Mouse (Mus musculus): ENCODE data around the gene Man2b1. TPM values are rescaled to one million over a fixed set of nuclear protein-coding genes. Genes with fewer than 3 reads are reported as not detected.

Man2b1 gene
- total and polyA plus RNA-seq, 2 experiments from 2014 or later, result 18.7 to 29.7 TPM

- H3K4me1 ChIP-seq (ENCODE audit: insufficient read depth, low read length), result no peaks in the 10 kb centered on the region
- H3K27ac ChIP-seq (ENCODE audit: low read depth, low read length), result no peak overlapping the region
- WGBS, result 92% methylated on average over 4 of the region's 4 CpGs
- no peaks in the 10 kb centered on the region for H3K36me3 ChIP-seq (ENCODE audit: insufficient read depth, low read length)
- no peak overlapping the region for H3K9ac ChIP-seq (replicated peaks; ENCODE audit: low read length, poor library complexity, severe bottlenecking)
- H3K4me2 ChIP-seq (ENCODE audit: low read depth, low read length, poor library complexity, severe bottlenecking), result no peak overlapping the region
- no peak for TF ChIP-seq CTCF (IDR thresholded peaks at IDR 0.05)
- ATAC-seq (ENCODE audit: low FRiP score), result no peak
- H3K27me3 ChIP-seq (ENCODE audit: insufficient read depth, low read length), result no peaks in the 10 kb centered on the region
- DNase-seq (ENCODE audit: low spot score), result peak; percentile 5
- H3K9me3 ChIP-seq (ENCODE audit: low read length), result no peaks in the 10 kb centered on the region
- no peak overlapping the region for H3K4me3 ChIP-seq (ENCODE audit: low read depth, low read length)
Observed at GRCm38 (mm10) chr8:85142516-85142915, 59.4 kb downstream of the Man2b1 start.

Small RNA genes within 50 kb of the gene (microRNA-seq; reads per million reads assigned to microRNA genes)
- not detected for gene Gm23388 (ENCODE audit: borderline number of aligned reads)
- 3.4 reads per million, percentile 2 among the genes with 10 or more reads in this experiment for gene Mir7070 (ENCODE audit: borderline number of aligned reads)

Other genes starting within 250 kb of the Man2b1 start
- gene Rad23a, start 242.6 kb upstream of the Man2b1 start, total RNA-seq (2014; rRNA removed), result 43.8 and 57.5 TPM in 2 replicates
- gene Rad23a, start 242.6 kb upstream of the Man2b1 start, polyA plus RNA-seq (2015; fragmentation: Nextera tagmentation; extraction: Ambion mirVana), result 83.5 and 88.3 TPM in 2 replicates
- 369 and 436 TPM in 2 replicates for gene Calr, start 236.3 kb upstream of the Man2b1 start, total RNA-seq (2014; rRNA removed)
- gene Calr, start 236.3 kb upstream of the Man2b1 start, polyA plus RNA-seq (2015; fragmentation: Nextera tagmentation; extraction: Ambion mirVana), result 444 and 445 TPM in 2 replicates
- gene Farsa, start 226.3 kb upstream of the Man2b1 start, total RNA-seq (2014; rRNA removed), result 74.8 and 84.6 TPM in 2 replicates
- 92.7 and 103 TPM in 2 replicates for gene Farsa, start 226.3 kb upstream of the Man2b1 start, polyA plus RNA-seq (2015; fragmentation: Nextera tagmentation; extraction: Ambion mirVana)
- gene Syce2, start 211.2 kb upstream of the Man2b1 start, total RNA-seq (2014; rRNA removed), result 29.5 and 31.7 TPM in 2 replicates
- 56.2 and 61.4 TPM in 2 replicates for gene Syce2, start 211.2 kb upstream of the Man2b1 start, polyA plus RNA-seq (2015; fragmentation: Nextera tagmentation; extraction: Ambion mirVana)
- 22.1 and 30.5 TPM in 2 replicates for gene Gcdh, start 189.3 kb upstream of the Man2b1 start, total RNA-seq (2014; rRNA removed)
- gene Gcdh, start 189.3 kb upstream of the Man2b1 start, polyA plus RNA-seq (2015; fragmentation: Nextera tagmentation; extraction: Ambion mirVana), result 33.2 and 35.3 TPM in 2 replicates
- 0.52 TPM in 1 of 2 replicates, not detected in the other for gene Klf1, start 181.3 kb upstream of the Man2b1 start, total RNA-seq (2014; rRNA removed)
- gene Klf1, start 181.3 kb upstream of the Man2b1 start, polyA plus RNA-seq (2015; fragmentation: Nextera tagmentation; extraction: Ambion mirVana), result 0.36 and 0.52 TPM in 2 replicates
- 4.3 and 5.7 TPM in 2 replicates for gene Dnase2a, start 174.7 kb upstream of the Man2b1 start, total RNA-seq (2014; rRNA removed)
- 6.7 and 8.2 TPM in 2 replicates for gene Dnase2a, start 174.7 kb upstream of the Man2b1 start, polyA plus RNA-seq (2015; fragmentation: Nextera tagmentation; extraction: Ambion mirVana)
- gene Mast1, start 145.9 kb upstream of the Man2b1 start, total RNA-seq (2014; rRNA removed), result 85.9 and 92.0 TPM in 2 replicates
- gene Mast1, start 145.9 kb upstream of the Man2b1 start, polyA plus RNA-seq (2015; fragmentation: Nextera tagmentation; extraction: Ambion mirVana), result 79.8 and 89.0 TPM in 2 replicates
- 4.5 and 6.2 TPM in 2 replicates for gene Rtbdn, start 136.3 kb upstream of the Man2b1 start, total RNA-seq (2014; rRNA removed)
- gene Rtbdn, start 136.3 kb upstream of the Man2b1 start, polyA plus RNA-seq (2015; fragmentation: Nextera tagmentation; extraction: Ambion mirVana), result 4.8 and 5.3 TPM in 2 replicates
- not detected in 2 replicates for gene Gm49661, start 113.8 kb upstream of the Man2b1 start, total RNA-seq (2014; rRNA removed)
- gene Gm49661, start 113.8 kb upstream of the Man2b1 start, polyA plus RNA-seq (2015; fragmentation: Nextera tagmentation; extraction: Ambion mirVana), result not detected in 2 replicates
- 720 and 802 TPM in 2 replicates for gene Prdx2, start 113.7 kb upstream of the Man2b1 start, total RNA-seq (2014; rRNA removed)
- gene Prdx2, start 113.7 kb upstream of the Man2b1 start, polyA plus RNA-seq (2015; fragmentation: Nextera tagmentation; extraction: Ambion mirVana), result 904 and 934 TPM in 2 replicates
- gene Rnaseh2a, start 113.5 kb upstream of the Man2b1 start, total RNA-seq (2014; rRNA removed), result 40.5 and 48.9 TPM in 2 replicates
- gene Rnaseh2a, start 113.5 kb upstream of the Man2b1 start, polyA plus RNA-seq (2015; fragmentation: Nextera tagmentation; extraction: Ambion mirVana), result 36.5 and 39.7 TPM in 2 replicates
- gene Junb, start 104.6 kb upstream of the Man2b1 start, total RNA-seq (2014; rRNA removed), result 11.3 and 15.9 TPM in 2 replicates
- gene Junb, start 104.6 kb upstream of the Man2b1 start, polyA plus RNA-seq (2015; fragmentation: Nextera tagmentation; extraction: Ambion mirVana), result 5.3 and 6.1 TPM in 2 replicates
- gene Hook2, start 92.7 kb upstream of the Man2b1 start, total RNA-seq (2014; rRNA removed), result 21.4 and 32.5 TPM in 2 replicates
- 40.1 and 41.3 TPM in 2 replicates for gene Hook2, start 92.7 kb upstream of the Man2b1 start, polyA plus RNA-seq (2015; fragmentation: Nextera tagmentation; extraction: Ambion mirVana)
- 0.47 TPM in 1 of 2 replicates, not detected in the other for gene Best2, start 68.7 kb upstream of the Man2b1 start, total RNA-seq (2014; rRNA removed)
- gene Best2, start 68.7 kb upstream of the Man2b1 start, polyA plus RNA-seq (2015; fragmentation: Nextera tagmentation; extraction: Ambion mirVana), result 0.15 and 0.27 TPM in 2 replicates
- 123 and 172 TPM in 2 replicates for gene Asna1, start 58.0 kb upstream of the Man2b1 start, total RNA-seq (2014; rRNA removed)
- gene Asna1, start 58.0 kb upstream of the Man2b1 start, polyA plus RNA-seq (2015; fragmentation: Nextera tagmentation; extraction: Ambion mirVana), result 137 and 151 TPM in 2 replicates
- 266 and 292 TPM in 2 replicates for gene Trir, start 56.4 kb upstream of the Man2b1 start, total RNA-seq (2014; rRNA removed)
- 144 and 145 TPM in 2 replicates for gene Trir, start 56.4 kb upstream of the Man2b1 start, polyA plus RNA-seq (2015; fragmentation: Nextera tagmentation; extraction: Ambion mirVana)
- gene Tnpo2, start 46.4 kb upstream of the Man2b1 start, total RNA-seq (2014; rRNA removed), result 173 and 174 TPM in 2 replicates
- 53.5 and 53.7 TPM in 2 replicates for gene Tnpo2, start 46.4 kb upstream of the Man2b1 start, polyA plus RNA-seq (2015; fragmentation: Nextera tagmentation; extraction: Ambion mirVana)
- gene Fbxw9, start 23.2 kb upstream of the Man2b1 start, total RNA-seq (2014; rRNA removed), result 113 and 120 TPM in 2 replicates
- 92.1 and 97.1 TPM in 2 replicates for gene Fbxw9, start 23.2 kb upstream of the Man2b1 start, polyA plus RNA-seq (2015; fragmentation: Nextera tagmentation; extraction: Ambion mirVana)
- not detected in 2 replicates for gene Gm5741, start 15.3 kb upstream of the Man2b1 start, total RNA-seq (2014; rRNA removed)
- 2.2 TPM in 1 of 2 replicates, not detected in the other for gene Gm5741, start 15.3 kb upstream of the Man2b1 start, polyA plus RNA-seq (2015; fragmentation: Nextera tagmentation; extraction: Ambion mirVana)
- gene Dhps, start 11.5 kb upstream of the Man2b1 start, total RNA-seq (2014; rRNA removed), result 66.3 and 77.1 TPM in 2 replicates
- 128 and 129 TPM in 2 replicates for gene Dhps, start 11.5 kb upstream of the Man2b1 start, polyA plus RNA-seq (2015; fragmentation: Nextera tagmentation; extraction: Ambion mirVana)
- gene Wdr83os, start 2.5 kb upstream of the Man2b1 start, total RNA-seq (2014; rRNA removed), result 92.6 and 105 TPM in 2 replicates
- gene Wdr83os, start 2.5 kb upstream of the Man2b1 start, polyA plus RNA-seq (2015; fragmentation: Nextera tagmentation; extraction: Ambion mirVana), result 129 and 137 TPM in 2 replicates
- 27.4 and 34.1 TPM in 2 replicates for gene Wdr83, start 2.0 kb upstream of the Man2b1 start, total RNA-seq (2014; rRNA removed)
- gene Wdr83, start 2.0 kb upstream of the Man2b1 start, polyA plus RNA-seq (2015; fragmentation: Nextera tagmentation; extraction: Ambion mirVana), result 37.0 and 39.9 TPM in 2 replicates
- gene Zfp791, start 39.8 kb downstream of the Man2b1 start, total RNA-seq (2014; rRNA removed), result 2.6 and 4.9 TPM in 2 replicates
- 2.3 and 2.7 TPM in 2 replicates for gene Zfp791, start 39.8 kb downstream of the Man2b1 start, polyA plus RNA-seq (2015; fragmentation: Nextera tagmentation; extraction: Ambion mirVana)
- not detected in 2 replicates for gene Cks1brt, start 68.7 kb downstream of the Man2b1 start, total RNA-seq (2014; rRNA removed)
- gene Cks1brt, start 68.7 kb downstream of the Man2b1 start, polyA plus RNA-seq (2015; fragmentation: Nextera tagmentation; extraction: Ambion mirVana), result not detected in 2 replicates
- gene Olfr371, start 142.7 kb downstream of the Man2b1 start, total RNA-seq (2014; rRNA removed), result not detected in 2 replicates
- gene Olfr371, start 142.7 kb downstream of the Man2b1 start, polyA plus RNA-seq (2015; fragmentation: Nextera tagmentation; extraction: Ambion mirVana), result not detected in 2 replicates
- gene Orc6, start 216.4 kb downstream of the Man2b1 start, total RNA-seq (2014; rRNA removed), result 33.4 and 42.6 TPM in 2 replicates
- 60.0 and 65.7 TPM in 2 replicates for gene Orc6, start 216.4 kb downstream of the Man2b1 start, polyA plus RNA-seq (2015; fragmentation: Nextera tagmentation; extraction: Ambion mirVana)
- gene Vps35, start 216.5 kb downstream of the Man2b1 start, total RNA-seq (2014; rRNA removed), result 121 and 136 TPM in 2 replicates
- gene Vps35, start 216.5 kb downstream of the Man2b1 start, polyA plus RNA-seq (2015; fragmentation: Nextera tagmentation; extraction: Ambion mirVana), result 154 TPM in 2 replicates